Mouse (Mus musculus): ENCODE results near the gene Trank1. TPM values are rescaled to one million over a fixed set of nuclear protein-coding genes. Genes with fewer than 3 reads are reported as not detected.

Gene Trank1
- polyA plus RNA-seq, 1 experiment from 2014 or later: 0.07 TPM

GRCm38 (mm10) chr9:111438904-111439835 is 127.6 kb downstream of the Trank1 start, which contains the start of gene Dclk3:
Gene Dclk3, plus strand, starts transcription at chr9:111439081.
- H3K27me3 ChIP-seq: peaks cover 33% of the 10 kb centered on the region
- peak within 1 kb of the TSS; percentile 41 for H3K4me3 ChIP-seq
- no peaks in the 10 kb centered on the region for H3K9me3 ChIP-seq
- peak; percentile 78; the same call in 1 of the 2 replicates for ATAC-seq (ENCODE audit: borderline replicate concordance, extremely low read depth, low FRiP score, low TSS enrichment)
- 2% methylated on average over 57 of the region's 57 CpGs for WGBS
- H3K4me2 ChIP-seq: peak within 1 kb of the TSS; percentile 81
- H3K9ac ChIP-seq: no peak within 1 kb of the TSS
- no peak within 1 kb of the TSS for H3K27ac ChIP-seq
- H3K4me1 ChIP-seq: peaks cover 7% of the 10 kb centered on the region
- no peaks in the 10 kb centered on the region for H3K36me3 ChIP-seq

- Histone ChIP-seq H3K9me3 (no peaks in the 10 kb centered on the region), H3K4me2 (no peak overlapping the region), H3K27me3 (peaks cover 33% of the 10 kb centered on the region), H3K4me1 (peaks cover 7% of the 10 kb centered on the region), H3K9ac (no peak overlapping the region), H3K4me3 (no peak overlapping the region), H3K27ac (no peak overlapping the region), H3K36me3 (no peaks in the 10 kb centered on the region)
- no peak for ATAC-seq (ENCODE audit: borderline replicate concordance, extremely low read depth, low FRiP score, low TSS enrichment)
- WGBS: 30% methylated on average over 8 of the region's 8 CpGs
Observed at GRCm38 (mm10) chr9:111439836-111440201, 128.3 kb downstream of the Trank1 start.

- peaks cover 7% of the 10 kb centered on the region for H3K4me1 ChIP-seq
- 74% methylated on average over 6 of the region's 6 CpGs for WGBS
- peaks cover 33% of the 10 kb centered on the region for H3K27me3 ChIP-seq
- H3K27ac ChIP-seq: no peak overlapping the region
- H3K9ac ChIP-seq: no peak overlapping the region
- H3K4me2 ChIP-seq: no peak overlapping the region
- no peak overlapping the region for H3K4me3 ChIP-seq
- H3K36me3 ChIP-seq: no peaks in the 10 kb centered on the region
- H3K9me3 ChIP-seq: no peaks in the 10 kb centered on the region
- no peak for ATAC-seq (ENCODE audit: borderline replicate concordance, extremely low read depth, low FRiP score, low TSS enrichment)
Observed at GRCm38 (mm10) chr9:111440446-111440845, 128.9 kb downstream of the Trank1 start.

GRCm38 (mm10) chr9:111441151-111441550 is 129.6 kb downstream of the Trank1 start:
- H3K27me3 ChIP-seq: peaks cover 33% of the 10 kb centered on the region
- no peak overlapping the region for H3K9ac ChIP-seq
- no peak overlapping the region for H3K4me3 ChIP-seq
- WGBS: 79% methylated on average over 2 of the region's 2 CpGs
- H3K4me2 ChIP-seq: no peak overlapping the region
- H3K4me1 ChIP-seq: peaks cover 7% of the 10 kb centered on the region
- H3K9me3 ChIP-seq: no peaks in the 10 kb centered on the region
- ATAC-seq (ENCODE audit: borderline replicate concordance, extremely low read depth, low FRiP score, low TSS enrichment): no peak
- H3K27ac ChIP-seq: no peak overlapping the region
- no peaks in the 10 kb centered on the region for H3K36me3 ChIP-seq

Other genes starting within 250 kb of the Trank1 start
- gene Lrrfip2, start 194.1 kb upstream of the Trank1 start, polyA plus RNA-seq (2015; fragmentation: Nextera tagmentation; extraction: Ambion mirVana): 42.3 and 46.1 TPM in 2 replicates
- gene Mlh1, start 39.9 kb upstream of the Trank1 start, polyA plus RNA-seq (2015; fragmentation: Nextera tagmentation; extraction: Ambion mirVana): 37.8 and 38.8 TPM in 2 replicates
- gene Epm2aip1, start 39.8 kb upstream of the Trank1 start, polyA plus RNA-seq (2015; fragmentation: Nextera tagmentation; extraction: Ambion mirVana): 22.4 and 24.6 TPM in 2 replicates
- 0.31 and 0.40 TPM in 2 replicates for gene Dclk3, start 127.3 kb downstream of the Trank1 start, polyA plus RNA-seq (2015; fragmentation: Nextera tagmentation; extraction: Ambion mirVana)